Mouse (Mus musculus) layer of hippocampus, adult 8-10 months (tissue): ENCODE measurements around the gene Tnik. TPM values are rescaled to one million over a fixed set of nuclear protein-coding genes. Genes with fewer than 3 reads are reported as not detected.
A peak's percentile ranks its signal among the peaks of the same experiment; 100 is the strongest.

Experiments used
- DNase-seq, 2 experiments: peaks; one replicate each; pipeline ENCODE4 v3.0.0; 2022; ENCODE audit warnings: low spot score in 2 of 2
- total RNA-seq, 4 experiments: library from RNA; stranded (reverse); gene quantifications; 2 replicates each; pipeline ENCODE4 v1.2.4; 2022

The Tnik gene
- total RNA-seq, 4 experiments from 2014 or later, result 174 to 209 (median 197) TPM

DNA sequence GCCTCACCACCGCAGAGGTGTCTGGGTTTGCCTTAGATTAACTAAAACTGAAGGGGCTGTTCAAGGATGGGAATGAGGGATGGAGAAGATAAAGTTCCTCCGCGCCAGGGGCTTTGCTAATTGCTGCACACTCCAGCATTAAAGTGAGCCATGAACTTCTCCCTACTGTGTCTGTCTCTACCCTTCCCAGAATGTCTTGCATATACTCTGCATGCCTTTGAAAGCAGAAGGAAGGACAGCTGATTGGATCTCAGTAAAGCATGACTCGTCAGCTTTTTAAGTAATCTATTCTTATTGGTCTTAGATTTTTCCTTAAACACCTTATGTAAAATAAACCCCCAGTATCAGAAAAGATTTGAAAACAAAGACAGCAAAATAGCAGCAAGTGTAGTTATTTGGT, 203.7 kb downstream of the Tnik start:
- DNase-seq, result no peak

DNA sequence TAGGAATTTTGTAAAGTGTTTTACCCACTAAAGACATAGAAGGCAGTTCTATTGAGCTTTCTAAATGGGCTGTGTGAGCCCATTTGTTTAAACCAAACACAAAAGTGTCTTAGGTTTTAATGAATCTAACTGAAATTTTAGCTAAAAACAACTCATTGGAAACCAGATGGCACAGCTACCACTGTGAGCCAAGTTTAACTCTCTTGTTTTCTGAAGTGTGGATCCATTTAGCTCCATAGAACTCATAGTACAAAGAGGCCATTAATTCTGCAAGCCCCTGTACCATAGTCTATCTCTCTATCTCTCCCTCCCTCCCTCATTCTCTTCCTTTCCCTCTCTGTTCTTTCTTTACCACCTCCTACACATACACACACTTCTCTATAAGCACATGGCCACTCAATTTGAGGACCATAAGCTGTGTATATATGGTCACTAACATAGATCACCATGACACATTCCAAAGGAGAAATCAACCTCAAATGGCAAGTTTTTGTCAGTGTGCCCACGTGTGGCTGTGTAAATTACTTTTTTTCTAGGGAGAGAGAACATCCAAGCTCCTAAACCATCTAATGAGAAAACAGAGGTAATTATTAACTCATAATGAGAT, 204.2 kb downstream of the Tnik start:
- peak; percentile 38 to 42 for DNase-seq

DNA sequence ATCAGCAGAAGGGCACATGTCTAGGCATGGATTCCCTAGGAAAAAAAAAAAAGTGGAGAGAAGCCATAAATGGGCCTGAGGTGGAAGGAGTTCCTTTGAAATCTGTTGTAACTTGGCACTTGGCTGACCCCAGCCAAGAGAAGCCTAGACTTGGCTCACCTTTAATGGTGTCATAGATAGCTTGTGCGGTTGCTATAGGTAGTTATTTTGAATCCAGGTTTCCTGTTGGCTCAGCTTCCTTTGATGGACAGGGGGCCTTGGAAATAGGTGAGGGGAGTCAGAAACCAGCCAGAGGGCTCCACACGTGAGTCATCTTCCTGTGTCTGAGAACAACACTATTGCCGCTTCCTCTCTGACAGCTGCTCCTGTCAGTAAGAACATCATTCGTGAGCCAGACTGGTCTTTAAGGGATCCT, 204.9 kb downstream of the Tnik start:
- DNase-seq, result no peak

DNA sequence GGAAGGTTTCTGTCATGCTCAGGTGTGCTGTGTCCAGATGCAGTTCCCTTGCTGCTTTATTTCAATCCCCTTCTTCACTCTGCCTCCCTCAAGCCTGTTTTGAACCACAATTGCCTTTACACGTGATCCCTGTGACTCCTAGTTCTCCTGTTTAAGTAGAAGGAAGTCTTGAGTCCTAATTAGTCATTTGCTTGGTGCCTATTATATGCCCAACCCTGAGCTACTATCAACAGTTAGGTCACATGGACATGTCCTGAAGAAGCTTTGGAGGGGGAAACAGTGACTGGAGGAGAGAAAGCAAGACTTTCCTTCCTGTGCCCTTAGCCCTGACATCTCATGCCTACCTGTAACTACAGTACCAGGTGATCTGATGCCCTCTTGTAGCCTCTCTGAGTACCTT, 210.4 kb downstream of the Tnik start:
- DNase-seq, result no peak

DNA sequence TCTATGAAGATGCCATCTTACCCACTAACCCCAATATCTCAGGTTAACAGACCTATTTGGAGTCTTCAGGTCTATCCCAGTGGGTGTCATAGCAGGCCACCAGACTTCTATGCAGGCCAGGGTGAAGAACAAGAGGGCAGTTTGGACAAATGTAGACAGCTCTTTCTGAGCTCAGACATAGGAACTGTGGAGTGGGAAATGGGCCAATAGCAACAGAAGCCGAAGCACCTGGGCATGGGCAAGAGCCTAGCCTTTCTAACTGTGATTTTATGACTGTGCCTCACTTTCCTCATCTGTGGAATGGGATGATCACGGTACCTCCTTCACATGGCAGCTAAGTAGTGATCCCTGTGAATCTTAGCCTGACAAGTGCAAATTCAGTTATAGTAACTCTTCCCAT, 214.4 kb downstream of the Tnik start:
- no peak for DNase-seq

DNA sequence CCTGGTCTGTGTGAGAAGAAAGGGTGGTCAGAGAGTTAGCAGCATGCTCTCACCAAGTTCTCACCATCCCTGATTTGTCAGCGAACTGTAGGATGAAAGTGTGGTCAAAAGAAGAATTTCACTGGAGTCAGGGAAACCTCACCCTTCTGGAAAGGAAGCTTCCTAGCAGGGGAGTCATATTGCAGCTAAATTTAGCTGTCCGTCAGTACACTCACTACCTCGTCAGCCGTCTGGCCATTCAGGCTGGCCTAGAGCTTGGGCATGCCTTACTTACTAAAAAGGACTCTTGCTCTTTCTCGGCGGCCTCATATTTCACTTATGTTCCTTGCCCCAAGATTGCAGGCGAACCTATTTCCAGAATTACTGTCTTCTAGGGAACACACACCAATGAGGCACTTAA, 222.7 kb downstream of the Tnik start:
- DNase-seq, result no peak

DNA sequence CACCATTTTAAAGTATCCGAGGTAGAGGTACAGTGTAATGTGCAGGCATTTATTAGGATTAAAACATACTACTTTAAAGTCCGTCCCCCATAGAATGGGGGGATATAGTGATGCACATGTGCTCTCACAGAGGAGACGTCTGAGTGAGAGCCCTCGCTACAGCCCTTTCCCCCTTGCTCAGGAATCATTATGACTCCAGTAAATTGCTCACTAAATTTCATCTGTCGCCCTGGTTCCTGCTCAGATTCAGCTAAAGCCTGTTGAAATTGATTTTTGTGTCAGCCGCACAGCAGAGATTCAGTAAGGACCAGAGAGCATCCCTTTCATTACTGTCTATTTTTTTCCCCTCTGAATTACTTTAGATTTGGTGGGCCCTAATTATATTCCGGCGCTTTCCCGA, 224.4 kb downstream of the Tnik start:
- DNase-seq, result no peak

DNA sequence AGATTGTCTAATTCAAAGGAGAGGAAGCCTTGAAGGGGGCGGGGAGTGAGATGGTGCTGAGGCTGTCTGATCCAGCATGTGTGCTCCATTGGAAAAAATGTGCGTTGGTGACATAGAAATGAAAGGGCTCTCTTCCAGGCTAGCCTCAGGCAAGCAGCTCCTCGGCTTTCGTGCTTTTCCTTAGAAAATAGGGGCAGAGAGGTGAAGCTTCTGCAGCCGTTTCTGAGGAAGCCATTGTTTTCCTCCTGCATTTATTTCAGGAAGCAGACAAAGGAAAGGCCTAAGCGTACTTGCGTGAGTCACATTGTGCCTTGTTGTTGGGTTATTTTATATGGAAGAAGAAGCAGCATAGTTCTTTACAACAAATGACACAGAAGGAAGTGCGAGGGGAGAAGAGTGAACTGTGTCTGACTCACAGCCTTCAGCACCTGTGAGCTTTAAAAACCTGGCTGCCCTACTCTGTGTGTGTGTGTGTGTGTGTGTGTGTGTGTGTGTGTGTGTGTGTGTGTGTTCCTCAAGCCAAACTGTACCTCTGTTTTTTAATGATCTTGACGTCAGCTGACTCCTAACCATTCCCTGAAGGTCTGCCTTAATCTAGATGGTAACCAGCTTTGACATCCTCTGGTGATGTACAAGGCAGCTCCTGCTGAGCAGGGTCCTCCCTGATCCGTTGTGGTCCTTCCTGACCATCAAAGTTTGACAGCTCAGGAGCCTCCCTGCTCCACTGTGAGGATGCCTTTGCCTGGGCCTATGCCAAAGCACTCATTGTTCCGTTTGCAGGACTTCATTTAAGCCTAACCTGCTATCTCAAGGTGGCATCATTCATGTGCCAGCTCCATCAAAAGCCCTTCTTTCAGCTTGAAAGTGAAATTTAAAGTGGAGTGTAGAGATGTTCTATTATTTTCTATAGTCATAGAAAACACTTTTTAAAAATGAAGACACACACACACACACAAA, 228.3 kb downstream of the Tnik start:
- DNase-seq, result peak in 1 of 2 experiments; percentile 28

DNA sequence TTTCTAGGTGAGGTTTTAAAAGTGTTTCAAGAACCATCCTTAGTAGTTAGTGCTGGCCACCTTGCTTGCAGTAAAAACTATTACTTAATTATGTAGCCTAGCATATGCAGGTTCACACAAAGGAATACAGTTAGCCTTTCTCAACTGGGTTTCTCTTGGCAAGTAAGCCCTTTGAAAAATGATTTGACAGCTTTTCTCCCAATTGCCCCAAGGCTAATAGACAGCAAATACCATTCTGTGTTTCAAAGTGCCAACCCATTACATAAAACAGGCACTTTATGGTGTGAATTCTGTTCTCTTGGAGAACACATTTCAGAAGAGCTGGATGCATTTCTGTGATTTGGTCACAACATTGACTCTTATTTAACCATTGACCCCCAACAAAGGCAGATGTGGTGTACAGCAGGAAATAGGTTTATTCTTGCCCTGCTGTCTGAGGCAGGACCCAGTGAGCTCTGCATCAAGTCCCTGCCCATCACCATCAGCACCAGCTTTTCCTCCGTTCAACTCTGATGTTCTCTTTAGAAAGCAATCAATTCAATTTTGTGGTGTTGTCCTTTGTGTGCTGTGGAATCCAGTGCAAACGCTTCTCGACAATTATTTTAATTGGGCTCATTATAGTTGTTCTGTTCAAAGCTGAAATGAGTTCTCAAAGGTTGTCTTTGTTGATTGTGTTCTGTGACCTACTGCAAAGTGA, 233.9 kb downstream of the Tnik start:
- no peak for DNase-seq

DNA sequence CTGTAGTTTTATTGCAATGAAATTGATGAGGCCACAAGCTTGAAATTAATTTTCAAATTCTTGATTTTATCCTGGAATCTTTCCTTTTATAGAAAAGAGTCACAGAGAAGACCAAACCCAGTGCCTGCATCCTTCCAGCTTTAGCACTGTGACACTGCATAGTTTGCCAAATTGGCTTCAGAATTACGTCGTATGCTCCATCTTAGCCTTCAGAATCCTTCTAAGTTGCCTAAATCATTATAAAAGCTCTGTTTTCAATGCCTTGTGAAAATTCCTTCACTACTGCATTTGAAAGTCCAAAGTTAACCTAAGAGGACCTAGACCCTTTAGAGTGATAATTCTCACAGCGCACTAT, 234.5 kb downstream of the Tnik start:
- no peak for DNase-seq

DNA sequence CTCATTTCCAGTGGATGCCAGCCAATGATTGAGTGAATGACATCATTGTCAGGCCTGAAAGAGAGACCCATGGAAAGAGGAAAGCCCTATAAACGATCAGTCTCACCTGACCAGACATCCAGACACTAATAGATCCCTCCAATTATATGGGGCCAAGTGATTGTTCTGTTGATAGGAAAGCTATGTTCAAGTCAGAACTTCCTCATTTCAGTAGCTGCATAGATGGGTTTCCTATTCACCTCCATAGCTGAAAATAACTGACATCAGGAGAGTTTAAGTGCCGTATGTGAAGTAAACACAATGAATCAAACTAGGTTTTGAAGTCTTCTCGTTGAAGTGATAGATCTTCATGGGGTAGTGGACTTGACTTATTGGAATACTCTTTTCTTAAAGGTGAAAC, 239.7 kb downstream of the Tnik start:
- DNase-seq, result no peak

DNA sequence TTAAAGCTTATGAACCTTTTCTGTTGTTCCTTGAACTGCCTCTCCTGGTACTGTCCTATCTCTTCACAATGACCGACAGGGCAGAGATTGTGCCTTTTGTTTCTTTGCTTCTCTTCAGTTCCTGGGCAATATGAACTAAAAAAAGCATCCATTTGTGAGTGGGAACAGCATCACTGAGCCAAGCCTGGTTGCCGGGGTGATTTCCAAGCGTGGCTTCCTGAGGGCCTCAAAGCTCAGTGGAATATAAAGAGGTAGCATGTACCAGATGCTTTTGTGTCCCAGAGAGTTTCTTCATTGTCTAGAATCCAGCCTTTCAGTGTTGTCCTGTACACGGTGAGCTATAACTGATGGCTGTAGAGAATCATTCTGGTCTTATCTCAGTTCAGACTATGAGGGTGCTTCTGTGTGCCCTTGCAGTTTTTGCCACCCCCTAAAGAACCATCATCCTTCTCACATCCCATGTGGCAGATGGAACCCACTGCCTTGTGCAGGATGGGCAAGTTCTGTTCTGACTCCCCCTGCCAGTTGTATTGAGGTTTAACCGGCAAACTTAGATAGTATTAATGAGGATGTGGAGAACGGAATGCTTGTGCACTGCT, 246.4 kb downstream of the Tnik start:
- DNase-seq, result peak; percentile 38 to 46

DNA sequence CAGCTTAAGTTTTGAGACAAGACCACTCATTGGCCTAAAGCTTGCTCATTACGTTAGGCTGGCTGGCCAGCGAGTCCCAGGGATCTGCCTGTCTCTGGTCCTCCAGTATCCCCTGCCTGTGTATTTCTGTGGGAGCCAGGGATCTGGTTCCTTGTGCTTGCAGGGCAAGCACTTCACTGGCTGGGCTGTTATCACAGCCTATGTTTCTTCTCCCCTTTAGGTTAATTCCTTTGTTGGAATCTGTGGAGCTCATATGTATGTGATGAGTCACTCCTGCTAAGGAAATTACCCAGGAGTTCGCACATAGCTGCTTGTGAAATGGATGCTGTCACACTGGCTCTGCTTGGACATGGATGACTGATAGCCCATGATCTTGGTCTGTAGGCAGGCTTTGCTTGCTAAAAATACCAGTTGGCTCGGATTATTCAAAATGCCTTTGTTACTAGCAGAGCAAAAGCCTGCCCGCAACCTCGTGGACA, 260.0 kb downstream of the Tnik start:
- no peak for DNase-seq

DNA sequence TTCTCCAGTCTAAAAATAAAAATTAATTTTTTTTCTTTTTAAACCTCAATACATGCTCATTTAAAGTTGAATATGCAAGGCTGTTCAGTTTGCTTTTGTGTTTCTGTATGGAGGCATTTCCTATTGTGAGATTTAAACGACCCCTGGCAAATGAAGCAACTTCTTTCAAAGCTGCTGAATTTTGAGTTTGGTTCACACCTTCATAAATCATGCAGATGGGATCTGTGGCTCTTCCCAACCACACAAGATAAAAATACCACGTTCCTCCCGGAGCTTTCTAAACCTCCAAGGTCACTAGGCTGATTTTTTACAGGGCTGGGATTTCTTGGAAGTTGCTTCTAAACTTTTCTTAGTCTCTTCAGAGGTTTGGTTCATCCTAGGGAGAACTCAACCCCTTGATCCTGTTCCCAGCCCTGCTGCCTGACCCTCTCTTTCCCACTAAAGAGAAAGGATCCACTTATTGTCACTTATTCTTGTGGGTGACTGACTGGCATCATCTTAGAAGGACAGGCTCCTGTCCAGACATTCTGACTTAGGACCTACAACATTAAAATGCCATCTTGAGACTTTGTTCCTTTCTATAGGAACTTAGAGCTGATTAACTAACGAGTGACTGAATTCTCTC, 260.6 kb downstream of the Tnik start:
- no peak for DNase-seq

DNA sequence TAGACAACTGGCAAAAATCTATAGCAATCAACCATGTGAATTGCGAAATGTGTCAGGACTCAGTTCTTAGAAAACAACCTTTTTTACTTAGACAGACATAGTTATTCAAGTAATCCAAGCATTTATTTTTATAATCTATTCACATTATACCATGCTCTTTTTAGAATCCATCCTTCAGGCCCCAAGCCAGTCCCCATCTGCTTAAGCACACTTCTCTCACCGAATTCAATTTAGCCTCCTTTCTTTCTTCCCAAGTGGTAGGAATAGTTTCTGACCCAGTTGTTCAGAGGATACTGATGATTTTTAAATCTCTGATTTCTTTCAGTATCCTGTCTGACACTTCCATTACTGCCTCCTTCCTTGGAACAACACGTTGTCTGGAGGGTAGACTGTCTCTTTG, 261.5 kb downstream of the Tnik start:
- no peak for DNase-seq

DNA sequence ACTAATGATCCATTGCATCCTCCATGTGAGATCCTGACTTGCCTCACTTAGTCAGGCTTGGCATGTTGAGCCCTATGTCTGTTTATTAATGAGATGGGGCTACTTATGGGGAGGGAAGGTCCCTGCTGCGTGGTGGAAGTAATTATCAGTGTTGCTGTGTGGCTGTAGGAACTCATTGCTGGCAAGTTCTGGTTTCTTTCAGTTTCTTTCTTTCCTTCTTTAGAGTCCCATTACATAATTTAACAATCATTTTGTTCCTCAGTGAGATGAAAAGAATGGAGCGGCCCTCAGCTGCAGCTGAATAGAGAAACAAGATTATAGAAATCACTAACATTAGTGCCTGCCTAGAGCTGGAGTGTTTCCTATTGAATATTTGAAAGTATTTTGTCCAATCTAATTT, 263.7 kb downstream of the Tnik start:
- DNase-seq, result no peak

DNA sequence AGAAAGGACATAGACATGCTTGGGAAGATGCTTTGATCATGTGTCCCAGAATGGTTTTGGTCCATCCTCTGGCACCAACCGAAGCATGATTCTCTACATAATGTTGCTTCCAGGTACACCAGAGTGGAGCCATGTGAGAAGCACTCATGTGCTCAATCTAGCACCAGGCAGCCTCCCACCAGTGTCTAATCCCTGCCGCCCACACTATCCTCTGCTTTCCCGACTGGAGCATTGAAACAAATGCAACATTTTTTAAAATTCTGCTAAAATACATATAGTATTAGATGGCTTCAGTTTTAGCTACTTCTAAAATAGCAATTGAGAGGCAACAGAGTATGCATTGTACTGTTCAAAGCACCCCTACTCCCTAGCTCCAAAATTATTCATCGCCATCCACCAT, 264.2 kb downstream of the Tnik start:
- DNase-seq, result no peak

DNA sequence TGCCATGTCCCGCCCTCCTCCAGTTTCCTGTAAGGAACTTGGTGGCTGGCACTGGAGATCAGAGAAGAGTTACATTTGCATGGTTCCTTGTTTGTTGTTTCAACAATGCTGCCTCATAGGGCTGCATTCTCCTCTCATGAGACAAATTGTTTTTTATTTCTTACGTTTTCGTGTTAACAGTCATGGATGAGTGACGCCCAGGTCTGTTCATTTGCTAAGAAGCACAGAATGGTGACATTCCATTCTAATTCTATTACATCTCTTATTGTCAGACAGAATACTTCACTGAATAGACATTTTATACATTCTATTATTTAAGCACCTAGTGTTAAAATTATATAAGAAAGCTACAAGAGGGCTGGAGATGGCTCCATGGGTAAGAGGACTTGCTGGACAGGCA, 266.5 kb downstream of the Tnik start:
- no peak for DNase-seq

DNA sequence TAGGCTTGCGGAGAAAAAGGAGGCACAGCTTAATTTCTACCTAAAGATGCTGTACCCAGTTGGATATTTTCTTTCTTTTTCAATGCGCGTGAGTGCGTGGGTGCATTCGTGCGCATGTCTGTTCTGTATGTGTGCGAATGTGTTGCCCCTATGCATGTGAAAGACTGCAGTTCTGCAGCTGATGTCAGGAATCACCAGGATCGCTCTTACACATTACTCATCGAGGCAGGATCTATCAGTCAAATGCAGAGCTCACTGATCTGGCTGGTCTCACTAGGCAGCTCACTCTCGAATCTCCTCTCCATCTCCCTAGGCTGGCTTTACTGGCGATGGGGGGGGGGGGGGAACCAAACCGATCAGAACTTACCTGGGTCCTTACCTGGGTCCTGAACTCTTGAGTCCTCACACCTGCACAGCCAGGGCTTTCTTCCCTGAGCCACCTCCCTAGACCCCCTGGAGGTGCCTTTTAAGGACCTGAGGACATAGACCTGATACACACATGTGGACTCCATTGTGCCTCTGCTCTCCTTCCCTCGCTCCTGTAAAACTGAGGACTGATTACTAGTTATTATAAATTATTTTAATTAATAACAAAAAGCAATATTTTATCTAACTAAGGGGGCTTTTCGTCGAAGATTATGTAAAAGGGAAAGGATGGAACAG, 268.4 kb downstream of the Tnik start:
- no peak for DNase-seq

DNA sequence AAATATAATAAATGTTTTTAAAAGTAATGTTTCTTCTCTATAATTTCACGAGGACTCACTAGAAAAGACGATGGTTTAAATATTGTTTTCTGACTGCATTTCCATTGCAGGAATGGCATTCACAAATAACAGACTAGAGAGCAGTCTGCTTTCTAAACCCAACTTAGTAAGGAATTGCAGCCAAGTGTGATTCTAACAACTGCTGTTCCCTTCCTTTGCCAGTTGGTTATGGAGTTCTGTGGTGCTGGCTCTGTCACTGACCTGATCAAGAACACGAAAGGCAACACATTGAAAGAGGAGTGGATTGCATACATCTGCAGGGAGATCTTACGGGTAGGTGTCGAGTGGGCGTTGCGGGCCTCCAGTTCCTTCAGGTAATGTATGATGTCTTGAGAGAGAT, 269.7 kb downstream of the Tnik start:
- peak in 1 of 2 experiments; percentile 42 for DNase-seq

DNA sequence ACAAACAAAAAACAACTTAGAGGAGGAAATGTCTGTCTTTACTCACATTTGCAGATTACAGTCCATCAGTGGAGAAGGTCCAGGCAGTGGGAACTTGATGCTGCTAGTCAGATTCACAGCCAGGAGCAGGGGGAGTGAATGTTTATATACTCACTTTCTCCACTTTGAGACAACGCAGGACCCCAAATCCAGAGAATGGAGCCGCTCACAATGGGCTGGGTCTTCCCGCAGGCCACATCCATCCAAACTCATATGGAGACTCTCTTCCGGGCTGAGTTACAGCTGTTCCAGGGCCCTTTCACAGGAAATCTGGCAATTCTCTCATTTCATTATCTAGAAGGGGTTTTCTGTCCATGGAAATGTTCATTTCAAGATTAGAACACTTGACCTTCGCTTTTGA, 277.1 kb downstream of the Tnik start:
- DNase-seq, result no peak
